12 mouse cellular contexts compared by ENCODE assay signal in genomic region chr9:49683566-49684273, GRCm38 (mm10).
"Had no signal": no experiment of that assay in that cellular context is flagged by ENCODE, and none has a peak within 500 bp of the region (broad histone marks: within the 10 kb centered on the region; RNA-seq: fewer than 3 reads in every experiment).

No protein-coding gene starts in this region.

- DNase-seq: lung, adult 2 months; lung, postnatal 10 days; thymus, postnatal 4 days had no signal

- ATAC-seq: intestine, embryonic 15.5 days; midbrain, embryonic 16.5 days had no signal

- H3K36me3 ChIP-seq: intestine, embryonic 15.5 days; limb, embryonic 10.5 days; liver, embryonic 15.5 days; midbrain, embryonic 12.5 days had no signal

- H3K9me3 ChIP-seq: intestine, embryonic 15.5 days; limb, embryonic 10.5 days; liver, embryonic 15.5 days; midbrain, embryonic 12.5 days had no signal

- H3K9ac ChIP-seq: intestine, embryonic 15.5 days; liver, embryonic 15.5 days; midbrain, embryonic 12.5 days had no signal

- H3K27me3 ChIP-seq: intestine, embryonic 15.5 days; liver, embryonic 15.5 days; megakaryocyte, embryonic 14.5 days; midbrain, embryonic 12.5 days had no signal

- H3K27ac ChIP-seq: intestine, embryonic 15.5 days; limb, embryonic 10.5 days; liver, embryonic 15.5 days; macrophage; midbrain, embryonic 12.5 days; stomach, postnatal 0 days had no signal

- H3K4me1 ChIP-seq: liver, embryonic 15.5 days; megakaryocyte, embryonic 14.5 days had no signal

- H3K4me2 ChIP-seq: intestine, embryonic 15.5 days; liver, embryonic 11.5 days; liver, embryonic 15.5 days; midbrain, embryonic 12.5 days had no signal

- H3K4me3 ChIP-seq: intestine, embryonic 15.5 days; limb, embryonic 10.5 days; liver, embryonic 15.5 days; megakaryocyte, embryonic 14.5 days; midbrain, embryonic 12.5 days had no signal
